Mouse (Mus musculus) megakaryocyte progenitor cell, adult 5-6 weeks (primary cell): ENCODE measurements around the gene Gm2007. TPM values are rescaled to one million over a fixed set of nuclear protein-coding genes. Genes with fewer than 3 reads are reported as not detected.
"Not testable (repeated sequence)": the region's sequence is repeated elsewhere in the genome, so short reads cannot be mapped to it uniquely, and the experiment has no call there.

Experiments used
- ATAC-seq: replicated peaks from 2 replicates; pipeline ENCODE4 v1.8.0; 2016; ENCODE audit warnings: mild to moderate bottlenecking, moderate TSS enrichment, inconsistent platforms; ENCODE audit not compliant: poor library complexity
- total RNA-seq, 2 experiments: library from RNA; stranded (forward) in 1 of 2; stranded (reverse) in 1 of 2; fragments of 157-497, 149-512 nt in 1 of 2; fragments of 200-1000 nt in 1 of 2; gene quantifications; 2 replicates each; pipeline versions ENCODE4 v1.2.3 to v1.2.4; 2015 to 2017

Gene Gm2007
- total RNA-seq (2015) (not detected in 2 replicates), total RNA-seq (2017) (0.04 and 34.4 TPM in 2 replicates)

DNA sequence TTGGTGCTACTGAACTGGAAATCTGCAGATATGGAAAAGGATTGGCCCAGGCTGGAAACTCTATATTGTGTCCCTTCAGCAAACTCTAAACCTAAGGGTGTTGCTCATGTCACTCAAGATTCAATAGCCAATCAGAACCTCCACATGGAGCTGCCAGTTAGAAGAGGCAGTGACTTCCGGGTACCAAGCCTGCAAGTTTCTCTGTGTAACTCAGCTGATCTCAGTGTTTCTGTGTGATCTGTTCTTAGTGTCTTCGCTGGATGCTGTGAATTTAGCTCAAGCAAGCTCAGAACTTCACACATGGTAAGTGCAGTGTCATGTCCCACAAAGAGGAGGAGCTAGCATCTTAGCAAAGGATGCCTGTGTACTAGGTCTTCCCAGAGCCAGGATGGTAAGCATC, at the start of gene Gm2007:
Gm2007 (plus strand) TSS at position 301 of the 400 bp plus-strand sequence.
- ATAC-seq = not testable (repeated sequence)

DNA sequence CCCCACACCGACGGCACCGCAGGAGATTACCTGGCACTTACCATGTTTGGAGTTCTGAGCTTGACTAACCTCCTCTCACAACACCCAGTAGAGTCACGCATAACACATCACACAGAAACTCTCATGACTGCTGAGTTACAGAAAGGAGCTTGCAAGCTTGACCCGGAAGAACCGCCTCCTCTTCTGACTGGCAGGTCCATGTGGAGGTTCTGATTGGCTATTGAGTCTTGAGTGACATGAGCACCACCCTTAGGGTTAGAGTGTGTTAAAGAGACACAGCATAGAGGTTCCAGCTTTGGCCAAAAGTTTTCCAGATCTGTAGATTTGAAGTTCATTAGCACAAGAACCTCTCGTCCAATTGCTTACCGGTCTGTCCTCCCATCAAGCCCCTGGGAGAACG, 37.8 kb upstream of the Gm2007 start, which contains the start of gene Zfp969:
Zfp969 (minus strand) TSS at position 101 of the 400 bp plus-strand sequence.
- not testable (repeated sequence) for ATAC-seq

DNA sequence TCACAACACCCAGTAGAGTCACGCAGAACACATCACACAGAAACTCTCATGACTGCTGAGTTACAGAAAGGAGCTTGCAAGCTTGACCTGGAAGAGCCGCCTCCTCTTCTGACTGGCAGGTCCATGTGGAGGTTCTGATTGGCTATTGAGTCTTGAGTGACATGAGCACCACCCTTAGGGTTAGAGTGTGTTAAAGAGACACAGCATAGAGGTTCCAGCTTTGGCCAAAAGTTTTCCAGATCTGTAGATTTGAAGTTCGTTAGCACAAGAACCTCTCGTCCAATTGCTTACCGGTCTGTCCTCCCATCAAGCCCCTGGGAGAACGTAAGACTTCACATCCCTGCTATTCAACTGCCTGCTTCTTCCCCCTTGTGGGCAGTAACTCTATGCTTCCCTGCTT, 59.7 kb downstream of the Gm2007 start, which contains the start of gene Gm14288:
Gm14288 (minus strand) TSS at position 101 of the 400 bp plus-strand sequence.
- ATAC-seq = not testable (repeated sequence)

Other genes starting within 250 kb of the Gm2007 start
- gene Gm11007, start 97.6 kb upstream of the Gm2007 start, total RNA-seq (2015) = not detected in 2 replicates
- 0.04 and 34.4 TPM in 2 replicates for gene Gm11007, start 97.6 kb upstream of the Gm2007 start, total RNA-seq (2017)
- 12.8 and 20.9 TPM in 2 replicates for gene Zfp969, start 37.9 kb upstream of the Gm2007 start, total RNA-seq (2015)
- 7.1 TPM in 1 of 2 replicates, not detected in the other for gene Zfp969, start 37.9 kb upstream of the Gm2007 start, total RNA-seq (2017)
- 4.8 and 15.4 TPM in 2 replicates for gene Gm14288, start 59.6 kb downstream of the Gm2007 start, total RNA-seq (2015)
- 8.4 and 13.7 TPM in 2 replicates for gene Gm14288, start 59.6 kb downstream of the Gm2007 start, total RNA-seq (2017)
- gene Gm6710, start 127.7 kb downstream of the Gm2007 start, total RNA-seq (2015) = 12.9 and 19.7 TPM in 2 replicates
- gene Gm6710, start 127.7 kb downstream of the Gm2007 start, total RNA-seq (2017) = 10.1 and 10.2 TPM in 2 replicates
- gene Zfp966, start 189.6 kb downstream of the Gm2007 start, total RNA-seq (2015) = 9.0 and 10.7 TPM in 2 replicates
- 11.2 and 18.0 TPM in 2 replicates for gene Zfp966, start 189.6 kb downstream of the Gm2007 start, total RNA-seq (2017)
- gene Gm2026, start 223.8 kb downstream of the Gm2007 start, total RNA-seq (2015) = 11.3 and 18.1 TPM in 2 replicates
- 2.1 and 8.1 TPM in 2 replicates for gene Gm2026, start 223.8 kb downstream of the Gm2007 start, total RNA-seq (2017)